Mouse (Mus musculus) heart, postnatal 4 days (tissue): ENCODE results near the gene Lactbl1. TPM values are rescaled to one million over a fixed set of nuclear protein-coding genes. Genes with fewer than 3 reads are reported as not detected.
A peak's percentile ranks its signal among the peaks of the same experiment; 100 is the strongest.

ENCODE experiments used
- DNase-seq: peaks from one replicate; pipeline ENCODE4 v3.0.0; 2021
- total RNA-seq, 2 experiments: library from RNA; stranded (reverse); gene quantifications; 2 replicates each; pipeline ENCODE4 v1.2.3; 2021

The Lactbl1 gene
- not detected for total RNA-seq

DNA sequence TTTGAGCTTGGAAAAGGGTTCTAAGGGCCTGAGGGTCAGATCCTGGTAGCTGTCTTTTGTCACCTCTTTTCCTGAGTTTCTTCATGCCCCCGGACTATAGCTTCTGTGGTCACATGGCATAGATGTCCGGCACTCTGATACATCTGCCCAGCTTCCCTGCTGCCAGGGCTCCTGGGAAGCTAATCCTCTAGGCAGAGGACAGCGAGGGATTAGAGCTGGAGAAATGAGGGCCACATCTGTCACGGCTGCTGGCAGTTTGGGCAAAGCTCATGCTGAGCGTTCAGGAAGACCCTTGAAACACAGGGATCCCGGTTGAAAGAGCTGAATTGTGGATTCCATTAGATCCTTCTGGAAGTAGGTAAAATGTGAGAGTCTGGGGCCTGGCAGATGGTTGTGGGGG is at the start of gene Lactbl1:
Gene Lactbl1, plus strand, starts transcription at position 234 of the 400 bp plus-strand sequence.
- no peak for DNase-seq

DNA sequence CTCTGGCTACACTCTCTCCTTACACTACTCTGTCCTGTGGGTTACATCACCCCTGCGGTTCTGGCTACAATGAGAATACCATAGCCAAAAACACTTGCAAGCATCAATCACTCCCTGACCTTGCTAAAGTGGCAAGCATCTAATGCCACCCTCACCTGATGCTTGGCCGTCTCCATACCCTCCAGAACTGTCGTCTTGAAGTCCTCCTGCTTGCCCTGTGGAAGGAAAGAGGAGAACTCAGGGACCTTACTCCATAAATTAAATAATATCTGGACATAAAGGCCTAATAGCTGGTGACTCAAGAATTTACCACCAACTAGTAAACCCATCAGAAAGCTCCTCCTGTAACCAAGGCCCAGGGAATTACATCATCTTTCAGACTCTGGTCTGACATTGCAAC is 40.5 kb upstream of the Lactbl1 start:
- DNase-seq = no peak

GRCm38 (mm10) chr4:136587221-136587827 is 35.1 kb upstream of the Lactbl1 start:
- no peak for DNase-seq

DNA sequence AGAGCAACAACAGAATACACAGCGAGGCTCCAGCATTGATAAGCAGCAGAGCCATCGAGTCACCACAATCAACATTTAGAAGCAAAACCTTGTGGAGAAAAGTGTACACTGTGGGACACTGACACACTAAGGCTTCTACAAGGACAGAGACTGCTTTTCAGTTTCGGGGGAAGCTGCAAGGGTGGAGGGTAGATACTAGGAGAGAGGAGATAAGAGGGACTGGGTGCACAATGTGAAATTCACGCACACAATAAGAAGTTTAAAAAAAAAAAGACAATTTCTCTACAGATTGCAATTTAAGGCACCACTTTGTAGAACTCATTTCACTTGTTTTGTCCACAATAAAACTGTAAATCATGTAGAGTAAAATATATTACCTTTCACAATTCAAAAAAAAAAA is 34.4 kb upstream of the Lactbl1 start:
- DNase-seq = no peak

DNA sequence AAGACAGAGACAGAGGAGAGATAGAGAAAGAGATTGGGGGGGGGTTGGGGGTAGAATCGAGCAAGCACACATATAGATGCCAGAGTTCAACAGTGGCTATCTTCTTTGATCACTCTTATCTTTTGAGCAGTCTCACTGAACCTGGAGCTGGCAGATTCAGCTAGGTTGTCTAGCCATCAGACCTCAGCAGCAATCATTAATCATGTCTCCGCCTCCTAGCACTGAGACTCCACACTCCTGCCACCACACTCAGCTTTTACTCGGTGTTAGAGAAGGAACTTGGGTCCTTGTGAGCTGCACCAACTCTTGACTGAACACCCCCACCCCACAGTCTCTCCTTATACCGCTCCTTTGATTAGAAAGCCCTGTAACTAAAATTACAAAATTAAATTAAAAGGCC is 30.3 kb upstream of the Lactbl1 start:
- DNase-seq = no peak

- DNase-seq = no peak
Observed at GRCm38 (mm10) chr4:136594006-136594405, 28.4 kb upstream of the Lactbl1 start.

GRCm38 (mm10) chr4:136595221-136595620 is 27.2 kb upstream of the Lactbl1 start:
- DNase-seq = no peak

DNA sequence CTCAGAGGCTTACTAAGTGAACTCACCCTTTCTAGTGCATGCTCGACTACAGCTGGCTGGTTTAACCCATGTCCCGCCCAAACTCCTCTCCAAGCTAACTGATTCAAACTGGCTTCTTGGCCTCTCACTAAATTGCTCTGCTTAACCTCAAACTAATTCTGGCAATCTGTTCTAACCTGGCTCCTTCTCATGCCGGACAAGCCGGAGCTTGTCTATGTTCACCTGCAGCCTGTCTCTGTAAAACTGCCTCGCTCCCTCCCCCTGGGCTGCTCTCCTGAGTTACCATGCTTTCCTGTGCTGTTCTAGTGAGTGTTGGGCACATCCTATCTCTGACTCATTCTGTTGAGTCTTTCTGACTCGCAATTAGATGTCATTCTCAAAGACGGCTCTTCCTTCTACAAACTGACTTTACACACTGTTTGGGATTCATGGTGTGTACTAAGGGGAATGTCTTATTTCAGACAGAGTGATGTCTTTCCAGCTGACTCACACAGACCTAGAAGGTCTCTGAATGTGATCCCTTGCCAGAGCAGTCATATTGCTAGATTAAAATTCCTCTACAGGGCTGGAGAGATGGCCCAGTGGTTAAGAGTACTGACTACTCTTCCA is 24.0 kb upstream of the Lactbl1 start:
- DNase-seq = no peak

DNA sequence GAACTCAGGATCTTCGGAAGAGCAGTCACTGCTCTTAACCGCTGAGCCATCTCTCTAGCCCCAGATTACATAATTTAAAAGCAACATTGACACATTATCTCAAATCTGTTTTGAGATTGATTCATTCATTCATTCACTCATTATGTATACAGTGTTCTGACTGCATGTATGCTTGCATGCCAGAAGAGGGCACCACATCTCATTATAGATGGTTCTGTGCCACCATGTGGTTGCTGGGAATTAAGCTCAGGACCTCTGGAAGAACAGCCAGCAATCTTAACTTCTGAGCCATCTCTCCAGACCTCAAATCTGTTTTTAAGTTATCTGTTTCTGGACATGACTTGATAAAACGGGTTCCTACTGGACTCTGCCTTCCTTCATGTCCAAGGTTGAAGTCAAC is 22.6 kb upstream of the Lactbl1 start:
- no peak for DNase-seq

GRCm38 (mm10) chr4:136600536-136600935 is 21.9 kb upstream of the Lactbl1 start:
- DNase-seq = no peak

DNA sequence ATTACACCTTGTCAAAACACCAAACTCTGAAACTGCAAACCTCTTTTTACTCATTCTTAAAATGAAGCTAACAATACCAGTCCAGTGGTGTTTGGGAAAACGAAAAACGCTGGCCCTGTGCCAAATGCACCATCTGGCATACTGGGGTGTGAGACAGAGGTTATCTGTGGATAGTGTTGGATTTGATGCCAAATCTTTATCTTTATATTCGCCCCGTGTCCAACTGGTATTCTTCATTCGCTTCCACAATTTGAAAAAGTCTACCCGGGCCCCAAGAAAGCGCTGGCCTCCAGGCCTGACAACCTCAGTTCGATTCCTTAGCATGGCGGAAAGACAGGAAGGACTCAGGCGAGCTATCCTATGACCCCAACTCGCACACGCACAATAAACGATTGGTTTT is 20.9 kb upstream of the Lactbl1 start:
- DNase-seq = peak; percentile 78

GRCm38 (mm10) chr4:136602018-136602554 is 20.3 kb upstream of the Lactbl1 start:
- DNase-seq = peak; percentile 46

DNA sequence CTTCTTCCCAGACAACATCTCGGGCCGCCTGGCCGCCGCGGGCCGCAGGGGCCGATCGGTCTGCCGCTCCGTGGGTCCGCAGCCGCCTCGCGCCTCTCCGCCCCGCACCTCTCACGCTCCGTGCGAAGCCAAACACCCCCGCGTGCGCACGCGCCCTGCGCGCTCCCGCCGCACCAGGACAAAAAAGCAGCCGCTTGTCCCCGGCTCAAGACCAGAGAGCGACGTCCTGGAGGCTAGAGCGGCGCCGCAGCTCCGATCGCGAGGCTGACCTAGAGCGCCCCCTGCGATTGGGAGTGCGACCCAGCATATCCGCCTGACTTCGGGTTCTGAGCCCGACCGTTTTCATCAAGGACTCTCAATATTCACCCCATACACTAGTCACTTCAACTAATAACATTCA is 19.9 kb upstream of the Lactbl1 start, which contains the start of gene Kdm1a:
Gene Kdm1a, minus strand, starts transcription at position 156 of the 400 bp plus-strand sequence.
- peak; percentile 97 for DNase-seq

DNA sequence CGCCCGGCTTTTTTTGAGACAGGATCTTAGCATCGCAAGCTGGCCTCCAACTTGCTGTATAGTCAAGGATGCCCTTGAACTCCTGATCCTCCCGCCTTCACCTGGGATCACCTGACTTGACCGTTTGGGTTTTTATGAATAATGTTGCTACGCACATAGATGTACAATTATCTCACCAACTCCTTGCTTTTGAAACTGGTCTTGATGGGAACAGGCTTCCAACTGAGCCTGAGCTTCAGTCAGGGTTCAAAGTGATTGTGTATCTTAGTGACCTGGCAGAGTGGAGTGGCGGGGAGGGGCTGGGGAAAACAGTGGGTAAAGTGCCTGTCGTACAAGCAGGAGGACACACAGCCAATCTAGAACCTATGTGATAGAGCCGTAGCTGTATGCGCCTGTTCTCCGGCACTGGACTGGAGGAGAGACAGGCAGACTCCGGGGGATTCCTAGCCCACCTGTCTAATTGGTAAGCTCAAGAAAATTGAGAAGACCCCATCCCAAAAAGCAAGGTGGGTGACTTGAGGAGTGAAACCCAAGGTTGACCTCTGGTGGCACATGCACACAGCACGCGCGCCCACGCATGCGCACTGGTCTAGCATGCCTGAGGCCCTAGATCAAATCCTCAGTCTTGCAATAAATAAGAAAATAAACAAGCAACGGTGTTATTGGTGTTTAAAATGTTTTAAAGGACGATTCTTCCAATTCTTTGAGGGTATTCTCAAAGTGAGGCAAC is 16.5 kb upstream of the Lactbl1 start:
- DNase-seq = no peak

DNA sequence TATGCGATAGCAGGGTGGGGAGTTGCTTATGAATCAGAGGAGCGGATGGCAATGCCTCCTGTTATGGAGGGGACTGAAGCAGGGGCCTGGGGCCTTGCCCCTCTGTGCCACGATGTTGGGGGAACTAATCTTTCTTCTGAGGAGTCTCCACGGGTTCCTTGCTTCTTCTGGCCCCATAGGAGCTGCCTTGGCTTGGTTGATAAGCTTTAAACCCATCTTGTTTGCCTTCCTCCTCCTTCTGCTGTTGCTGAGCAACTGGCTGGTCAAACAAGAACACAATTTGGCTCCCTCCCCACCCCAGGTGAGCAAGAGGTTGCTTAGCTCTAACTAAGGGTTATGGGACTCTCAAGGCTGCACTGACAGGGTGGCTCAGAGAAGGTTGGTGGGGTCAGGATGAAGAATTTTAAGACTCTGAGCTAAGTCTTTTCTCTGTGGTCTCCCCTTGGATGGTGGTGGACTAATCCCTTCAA is 12.0 kb upstream of the Lactbl1 start, which contains the start of gene Tex46:
Gene Tex46, plus strand, starts transcription at position 51 of the 470 bp plus-strand sequence.
- DNase-seq = no peak

GRCm38 (mm10) chr4:136613657-136614056 is 8.8 kb upstream of the Lactbl1 start:
- no peak for DNase-seq

GRCm38 (mm10) chr4:136621336-136621735 is 1.1 kb upstream of the Lactbl1 start:
- DNase-seq = peak; percentile 54

DNA sequence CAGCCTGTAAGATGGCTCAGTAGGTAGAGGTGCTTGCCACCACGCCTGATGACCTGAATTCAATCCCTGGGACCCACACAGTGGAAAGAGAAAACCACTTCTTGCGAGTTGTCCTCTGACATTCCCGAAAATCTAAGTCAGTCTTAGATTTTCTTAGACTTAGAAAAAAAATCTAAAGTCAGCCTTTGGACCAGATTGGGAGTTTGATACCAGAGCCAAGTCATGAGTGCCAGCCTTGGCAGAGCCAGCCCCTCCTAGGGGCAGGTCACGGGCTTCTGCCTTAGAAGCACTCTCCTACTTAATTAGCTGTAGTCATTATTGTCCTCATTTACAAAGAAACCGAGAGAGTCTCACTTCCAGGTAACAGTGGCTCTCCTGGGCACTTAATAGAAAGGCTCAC is 465 bp upstream of the Lactbl1 start:
- no peak for DNase-seq

GRCm38 (mm10) chr4:136626590-136626989 is 4.2 kb downstream of the Lactbl1 start:
- DNase-seq = no peak

GRCm38 (mm10) chr4:136631237-136631994 is 9.0 kb downstream of the Lactbl1 start:
- peak; percentile 80 for DNase-seq

- no peak for DNase-seq
Observed at GRCm38 (mm10) chr4:136635995-136636394, 13.6 kb downstream of the Lactbl1 start.

DNA sequence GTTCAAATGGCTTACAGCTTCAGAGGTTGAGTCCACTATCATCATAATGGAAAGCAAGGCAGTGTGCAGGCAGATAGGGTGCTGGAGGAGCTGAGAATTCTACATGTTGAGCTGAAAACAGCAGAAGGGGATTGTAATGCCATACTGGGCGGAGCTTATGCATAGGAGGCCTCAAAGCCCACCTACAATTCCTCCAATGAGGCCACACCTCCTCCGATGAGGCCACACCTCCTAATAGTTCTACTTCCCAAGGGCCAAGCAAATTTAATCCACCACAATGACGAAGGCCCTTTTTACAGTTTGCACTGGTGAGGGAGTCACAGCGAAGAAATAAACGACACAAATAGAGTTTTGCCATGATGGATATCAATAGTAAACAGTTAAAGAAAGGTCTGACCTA is 14.1 kb downstream of the Lactbl1 start:
- DNase-seq = no peak
